Comparison of ENCODE assay signal across 21 mouse cellular contexts in the genomic region with DNA sequence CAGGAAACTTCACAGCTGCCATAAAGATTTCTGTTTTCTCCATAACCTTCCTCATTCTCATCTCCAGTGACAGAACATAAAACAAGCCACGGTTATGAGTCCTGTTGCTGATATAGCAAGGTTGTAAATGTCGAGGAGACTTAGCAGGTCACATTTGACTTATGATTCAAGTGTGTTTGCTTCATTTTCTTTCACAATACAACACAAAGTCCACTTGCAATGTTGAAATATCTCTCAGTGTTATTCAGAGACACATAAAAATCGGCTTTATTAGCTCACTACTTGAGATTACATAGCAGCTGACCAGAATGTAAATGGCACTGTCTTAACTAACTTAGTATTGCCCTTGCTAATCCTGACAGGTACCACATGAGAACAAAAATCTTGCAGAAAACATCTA.
"Had no signal": no experiment of that assay in that cellular context is flagged by ENCODE, and none has a peak within 500 bp of the region (broad histone marks: within the 10 kb centered on the region; RNA-seq: fewer than 3 reads in every experiment).

No protein-coding gene starts in this region.

- H3K9ac ChIP-seq: limb, embryonic 13.5 days; liver, embryonic 15.5 days; lung, embryonic 15.5 days; midbrain, embryonic 13.5 days; neural tube, embryonic 12.5 days; neural tube, embryonic 15.5 days; stomach, embryonic 15.5 days had no signal

- H3K9me3 ChIP-seq: limb, embryonic 13.5 days; liver, embryonic 15.5 days; lung, embryonic 15.5 days; megakaryocyte, embryonic 14.5 days; midbrain, embryonic 10.5 days; midbrain, embryonic 13.5 days; neural tube, embryonic 12.5 days; neural tube, embryonic 15.5 days; stomach, embryonic 15.5 days had no signal

- H3K27ac ChIP-seq: limb, embryonic 13.5 days; liver, embryonic 15.5 days; lung, embryonic 15.5 days; midbrain, embryonic 10.5 days; midbrain, embryonic 13.5 days; neural tube, embryonic 12.5 days; neural tube, embryonic 15.5 days; stomach, embryonic 15.5 days had no signal

- H3K4me1 ChIP-seq: limb, embryonic 13.5 days; liver, embryonic 15.5 days; lung, embryonic 15.5 days; megakaryocyte, embryonic 14.5 days; midbrain, embryonic 10.5 days; midbrain, embryonic 13.5 days; neural tube, embryonic 12.5 days; stomach, embryonic 15.5 days had no signal

- H3K36me3 ChIP-seq: limb, embryonic 13.5 days; liver, embryonic 15.5 days; lung, embryonic 15.5 days; midbrain, embryonic 10.5 days; midbrain, embryonic 13.5 days; neural tube, embryonic 12.5 days; neural tube, embryonic 15.5 days; stomach, embryonic 15.5 days had no signal

- ATAC-seq: midbrain, embryonic 13.5 days had no signal

- H3K4me2 ChIP-seq: limb, embryonic 13.5 days; liver, embryonic 11.5 days; liver, embryonic 15.5 days; lung, embryonic 15.5 days; midbrain, embryonic 13.5 days; neural tube, embryonic 12.5 days; neural tube, embryonic 15.5 days; stomach, embryonic 15.5 days had no signal

- H3K4me3 ChIP-seq: limb, embryonic 13.5 days; liver, embryonic 15.5 days; lung, embryonic 15.5 days; megakaryocyte, embryonic 14.5 days; midbrain, embryonic 10.5 days; midbrain, embryonic 13.5 days; neural tube, embryonic 12.5 days; neural tube, embryonic 15.5 days; stomach, embryonic 15.5 days had no signal

- H3K27me3 ChIP-seq: limb, embryonic 13.5 days; liver, embryonic 15.5 days; lung, embryonic 15.5 days; megakaryocyte, embryonic 14.5 days; midbrain, embryonic 13.5 days; neural tube, embryonic 12.5 days; neural tube, embryonic 15.5 days; stomach, embryonic 15.5 days had no signal

- DNase-seq: kidney, adult 2 months; kidney, postnatal 10 days; kidney, postnatal 36 days; left cerebral cortex, postnatal 4 days; lung, adult 18-20 months; lung, postnatal 10 days; lung, postnatal 36 days; right cerebral cortex, adult 18-20 months; right cerebral cortex, postnatal 14 days; right cerebral cortex, postnatal 4 days; thymus, postnatal 25 days had no signal
